Mouse (Mus musculus) heart, embryonic 14.5 days (tissue): Measurements from ENCODE around the gene Gm20521. TPM values are rescaled to one million over a fixed set of nuclear protein-coding genes. Genes with fewer than 3 reads are reported as not detected.
"Not testable (repeated sequence)": the region's sequence is repeated elsewhere in the genome, so short reads cannot be mapped to it uniquely, and the experiment has no call there.

Experiments
- ATAC-seq: fragments of 200-750 bp; cut with Nextera tagmentation; 2 replicates; pipeline ENCODE4 v1.8.0; 2017; ENCODE audit warnings: low read depth, moderate TSS enrichment; ENCODE audit not compliant: insufficient number of reproducible peaks, insufficient read depth, low FRiP score
- H3K27ac ChIP-seq, 2 experiments: fragments of 200-500 bp in 1 of 2; fragments of 300-500 bp in 1 of 2; sonication (generic) in 1 of 2; replicated peaks in 1 of 2; 2 replicates each; pipeline ENCODE4 v1.5.1; 2012 to 2014; ENCODE audit warnings: low read depth in 2 of 2, low read length in 2 of 2, control low read depth in 1 of 2, mild to moderate bottlenecking in 1 of 2, mixed read lengths in 1 of 2; ENCODE audit not compliant: control insufficient read depth in 1 of 2, insufficient read depth in 1 of 2
- H3K27me3 ChIP-seq: fragments of 300-500 bp; sonication (generic); 2 replicates; pipeline ENCODE4 v1.6.1; 2014; ENCODE audit warnings: mild to moderate bottlenecking, low read length, control low read depth; ENCODE audit not compliant: control insufficient read depth, insufficient read depth
- H3K36me3 ChIP-seq: fragments of 300-500 bp; sonication (generic); 2 replicates; pipeline ENCODE4 v1.6.1; 2014; ENCODE audit warnings: mild to moderate bottlenecking, control low read depth, low read length, mixed read lengths; ENCODE audit not compliant: control insufficient read depth, insufficient read depth
- H3K4me1 ChIP-seq, 2 experiments: fragments of 200-500 bp in 1 of 2; fragments of 300-500 bp in 1 of 2; sonication (generic) in 1 of 2; 2 replicates each; pipeline ENCODE4 v1.6.1; 2012 to 2014; ENCODE audit warnings: low read length in 2 of 2, control low read depth in 1 of 2, mixed read lengths in 1 of 2; ENCODE audit not compliant: control insufficient read depth in 2 of 2, insufficient read depth in 2 of 2
- H3K4me2 ChIP-seq: fragments of 300-500 bp; sonication (generic); 2 replicates; pipeline ENCODE4 v1.6.1; 2014; ENCODE audit warnings: mild to moderate bottlenecking, low read length
- H3K4me3 ChIP-seq, 2 experiments: fragments of 200-500 bp in 1 of 2; fragments of 300-500 bp in 1 of 2; sonication (generic) in 1 of 2; 2 replicates each; pipeline ENCODE4 v1.5.1; 2012 to 2014; ENCODE audit warnings: low read length in 2 of 2, mild to moderate bottlenecking in 2 of 2, control low read depth in 1 of 2, low read depth in 1 of 2, moderate library complexity in 1 of 2; ENCODE audit not compliant: control insufficient read depth in 1 of 2, insufficient read depth in 1 of 2
- H3K9ac ChIP-seq: fragments of 300-500 bp; sonication (generic); 2 replicates; pipeline ENCODE4 v1.6.1; 2014; ENCODE audit warnings: mild to moderate bottlenecking, low read length
- H3K9me3 ChIP-seq: fragments of 300-500 bp; sonication (generic); 2 replicates; pipeline ENCODE4 v1.6.1; 2016; ENCODE audit warnings: low read length, control low read depth; ENCODE audit not compliant: control insufficient read depth
- WGBS: fragments of 180-500 bp; shearing (Covaris S2); extraction: QIAGEN DNeasy Blood & Tissue Kit; methylation state at CpG from one replicate; pipeline ENCODE4 v1.1.7; 2014; 5-methylcytosine and 5-hydroxymethylcytosine counted together
- polyA plus RNA-seq: library from polyadenylated mRNA; unstranded; fragments of >200 nt; fragmentation: Nextera tagmentation; extraction: Ambion mirVana; gene quantifications from 2 replicates; pipeline ENCODE4 v1.2.1, GENCODE M21; 2014

Gm20521 gene
- polyA plus RNA-seq, 1 experiment from 2014 or later = not detected

- 34% methylated on average over 19 of the region's 19 CpGs for WGBS
- Histone ChIP-seq H3K27me3 (no peaks in the 10 kb centered on the region), H3K9me3 (no peaks in the 10 kb centered on the region), H3K4me2 (no peak overlapping the region), H3K27ac (0 out of 4 replicates have a peak overlapping the region, but pooled peaks of 1 of the 2 experiments have one; percentile 14), H3K4me3 (no peak overlapping the region), H3K4me1 (peaks cover 2 to 3% of the 10 kb centered on the region in 2 experiments; a peak in 1 of 4 replicates), H3K36me3 (peaks cover 100% of the 10 kb centered on the region), H3K9ac (no peak overlapping the region)
- ATAC-seq = no peak
Observed at GRCm38 (mm10) chr14:54945975-54946704, 62.9 kb downstream of the Gm20521 start.

- not testable (repeated sequence) for H3K9ac ChIP-seq, H3K27ac ChIP-seq
- peaks cover 100% of the 10 kb centered on the region for H3K36me3 ChIP-seq
Observed at GRCm38 (mm10) chr14:54947008-54947407, 63.8 kb downstream of the Gm20521 start.

More at GRCm38 (mm10) chr14:54947008-54947407, 63.8 kb downstream of the Gm20521 start:
- ATAC-seq, H3K4me3 ChIP-seq, H3K9me3 ChIP-seq, H3K27me3 ChIP-seq, H3K4me1 ChIP-seq, H3K4me2 ChIP-seq: not testable (repeated sequence)
- 85% methylated on average over 11 of the region's 11 CpGs for WGBS

Other genes starting within 250 kb of the Gm20521 start
- not detected in 2 replicates for gene Gm17606, start 242.5 kb upstream of the Gm20521 start, polyA plus RNA-seq
- gene Cdh24, start 242.1 kb upstream of the Gm20521 start, polyA plus RNA-seq = 1.3 and 2.0 TPM in 2 replicates
- 47.3 and 49.8 TPM in 2 replicates for gene 1700123O20Rik, start 197.2 kb upstream of the Gm20521 start, polyA plus RNA-seq
- gene Acin1, start 196.5 kb upstream of the Gm20521 start, polyA plus RNA-seq = 69.1 and 81.1 TPM in 2 replicates
- gene Gm29776, start 184.6 kb upstream of the Gm20521 start, polyA plus RNA-seq = 0.30 and 0.35 TPM in 2 replicates
- not detected in 2 replicates for gene Cebpe, start 171.3 kb upstream of the Gm20521 start, polyA plus RNA-seq
- 5.0 and 5.1 TPM in 2 replicates for gene Slc7a8, start 101.5 kb upstream of the Gm20521 start, polyA plus RNA-seq
- gene Rnf212b, start 69.3 kb upstream of the Gm20521 start, polyA plus RNA-seq = not detected in 2 replicates
- 8.2 and 9.5 TPM in 2 replicates for gene Homez, start 12.5 kb upstream of the Gm20521 start, polyA plus RNA-seq
- gene Ppp1r3e, start 5.9 kb upstream of the Gm20521 start, polyA plus RNA-seq = 1.7 and 1.9 TPM in 2 replicates
- gene Bcl2l2, start 64 bp upstream of the Gm20521 start, polyA plus RNA-seq = 3.0 and 4.3 TPM in 2 replicates
- 80.6 and 83.8 TPM in 2 replicates for gene Pabpn1, start 9.1 kb downstream of the Gm20521 start, polyA plus RNA-seq
- 18.5 and 25.6 TPM in 2 replicates for gene Slc22a17, start 29.7 kb downstream of the Gm20521 start, polyA plus RNA-seq
- 12.2 and 14.6 TPM in 2 replicates for gene Efs, start 42.7 kb downstream of the Gm20521 start, polyA plus RNA-seq
- not detected in 2 replicates for gene Il25, start 49.3 kb downstream of the Gm20521 start, polyA plus RNA-seq
- gene Cmtm5, start 52.8 kb downstream of the Gm20521 start, polyA plus RNA-seq = 0.58 and 0.72 TPM in 2 replicates
- gene Myh6, start 83.5 kb downstream of the Gm20521 start, polyA plus RNA-seq = 2,542 and 2,728 TPM in 2 replicates
- not detected in 2 replicates for gene Gm17428, start 93.5 kb downstream of the Gm20521 start, polyA plus RNA-seq
- 5,319 and 5,796 TPM in 2 replicates for gene Myh7, start 111.2 kb downstream of the Gm20521 start, polyA plus RNA-seq
- 53.8 and 54.9 TPM in 2 replicates for gene Ngdn, start 132.0 kb downstream of the Gm20521 start, polyA plus RNA-seq
- 2.6 and 3.0 TPM in 2 replicates for gene Zfhx2, start 208.9 kb downstream of the Gm20521 start, polyA plus RNA-seq
- gene Thtpa, start 211.3 kb downstream of the Gm20521 start, polyA plus RNA-seq = 12.8 and 15.1 TPM in 2 replicates
- 7.6 and 8.6 TPM in 2 replicates for gene Ap1g2, start 223.2 kb downstream of the Gm20521 start, polyA plus RNA-seq
- 0.05 and 0.18 TPM in 2 replicates for gene Jph4, start 233.5 kb downstream of the Gm20521 start, polyA plus RNA-seq